Mouse (Mus musculus) megakaryocyte, embryonic 14.5 days (primary cell): ENCODE data around the gene Rnf114.

Experiments used
- FLI1 ChIP-seq: IDR thresholded peaks from 2 replicates; pipeline ENCODE4 v1.6.1; 2012; ENCODE audit warnings: low read length, inconsistent platforms, mixed read lengths
- GATA1 ChIP-seq: IDR thresholded peaks from 3 replicates; pipeline ENCODE4 v1.6.1; 2012; ENCODE audit warnings: mixed read lengths, low read length, inconsistent platforms, borderline replicate concordance

DNA sequence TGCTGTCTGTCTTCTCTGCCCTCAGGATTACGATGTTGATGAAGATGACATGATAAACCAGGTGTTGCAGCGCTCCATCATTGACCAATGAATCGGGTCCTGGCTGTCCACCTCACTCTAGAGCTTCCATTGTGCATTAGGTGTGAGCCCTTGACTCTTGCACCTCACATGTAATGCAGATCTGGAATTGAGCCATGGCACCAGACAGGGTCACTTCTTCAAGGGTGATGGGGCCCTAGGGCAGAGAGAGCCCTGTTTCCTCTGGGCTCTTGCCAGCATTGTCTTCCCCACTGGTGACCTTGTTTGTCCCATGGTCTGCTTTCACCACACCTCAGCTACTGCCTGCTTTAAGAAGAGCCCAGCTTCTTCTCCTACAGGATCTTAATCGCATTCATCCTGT, 22.2 kb downstream of the Rnf114 start:
- TF ChIP-seq GATA1, result no peak
- TF ChIP-seq FLI1, result no peak
